Mouse (Mus musculus) left cerebral cortex, adult 8-10 months (tissue): ENCODE measurements around the gene Olfr412. TPM values are rescaled to one million over a fixed set of nuclear protein-coding genes. Genes with fewer than 3 reads are reported as not detected.

Experiments
- DNase-seq, 2 experiments: peaks; one replicate each; pipeline ENCODE4 v3.0.0; 2022; ENCODE audit warnings: low spot score in 2 of 2
- total RNA-seq, 4 experiments: library from RNA; stranded (reverse); gene quantifications; 2 replicates each; pipeline ENCODE4 v1.2.4; 2022

Olfr412 gene
- total RNA-seq, 4 experiments from 2014 or later, result not detected

GRCm38 (mm10) chr11:74413449-74413972 is 51.6 kb downstream of the Olfr412 start:
- DNase-seq, result no peak

DNA sequence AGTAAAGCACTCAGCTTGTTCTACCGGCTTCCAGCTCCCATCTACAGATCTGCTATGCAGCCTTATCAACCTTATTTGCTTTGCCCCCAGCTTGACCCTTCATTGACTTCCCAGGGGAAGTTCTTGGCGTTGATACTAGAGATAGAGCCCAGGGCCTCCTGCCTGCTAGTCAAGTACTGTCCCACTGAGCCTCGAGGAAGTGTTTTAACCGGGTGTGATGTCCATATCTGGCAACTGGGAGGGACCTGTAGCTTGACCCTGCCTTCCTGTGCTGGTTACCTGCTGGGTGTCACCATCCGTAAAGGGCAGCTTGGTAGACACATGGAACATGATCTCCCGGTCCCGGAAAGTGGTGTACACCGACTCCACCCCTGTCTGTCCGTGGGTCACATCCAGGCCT is 52.2 kb downstream of the Olfr412 start:
- no peak for DNase-seq

DNA sequence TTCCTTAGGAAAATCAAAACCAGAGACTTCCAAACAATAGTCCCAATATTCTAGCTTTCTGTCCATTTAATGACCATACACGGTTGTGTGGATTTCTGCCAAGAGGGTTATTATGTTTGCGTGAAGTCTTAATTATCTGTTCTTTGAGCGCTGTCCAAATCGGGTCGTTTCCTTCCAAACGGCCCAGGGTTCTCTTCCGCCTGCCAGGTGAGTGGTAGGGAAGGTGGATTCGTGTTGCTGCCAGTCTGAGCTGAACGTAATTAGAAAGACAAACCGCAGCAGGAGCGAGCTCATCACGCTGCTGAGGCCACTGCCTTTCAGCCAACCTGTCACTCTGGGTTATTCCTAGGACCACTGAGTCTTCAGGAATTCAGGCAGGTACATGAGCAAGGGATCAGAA is 53.9 kb downstream of the Olfr412 start:
- DNase-seq, result no peak

Other genes starting within 250 kb of the Olfr412 start
- not detected for gene Olfr401, start 248.4 kb upstream of the Olfr412 start, total RNA-seq
- not detected for gene Olfr402, start 208.5 kb upstream of the Olfr412 start, total RNA-seq
- not detected for gene Olfr403, start 175.8 kb upstream of the Olfr412 start, total RNA-seq
- gene Olfr43, start 150.7 kb upstream of the Olfr412 start, total RNA-seq, result not detected
- not detected for gene Olfr406, start 102.3 kb upstream of the Olfr412 start, total RNA-seq
- not detected for gene Olfr59, start 78.3 kb upstream of the Olfr412 start, total RNA-seq
- gene Olfr410, start 24.0 kb upstream of the Olfr412 start, total RNA-seq, result not detected
- gene Olfr411, start 9.4 kb upstream of the Olfr412 start, total RNA-seq, result not detected
- 100 to 1,000 TPM; 154 to 168 (median 162) TPM for gene Rap1gap2, start 248.8 kb downstream of the Olfr412 start, total RNA-seq